Mouse (Mus musculus) testis, adult 2 months (tissue): ENCODE measurements around the gene Panx3.

Experiments used
- CTCF ChIP-seq: fragments of 200-500 bp; IDR thresholded peaks from 2 replicates; pipeline ENCODE4 v1.5.1; 2012; ENCODE audit warnings: low read depth, mild to moderate bottlenecking, inconsistent platforms, low read length, moderate library complexity; ENCODE audit not compliant: control insufficient read depth, insufficient read depth, insufficient replicate concordance
- POLR2A ChIP-seq: fragments of 200-500 bp; IDR thresholded peaks from 2 replicates; pipeline ENCODE4 v1.6.1; 2012; ENCODE audit warnings: low read depth, mild to moderate bottlenecking, inconsistent platforms, low read length, moderate library complexity; ENCODE audit not compliant: control insufficient read depth

GRCm38 (mm10) chr9:37675287-37675686 is 6.3 kb upstream of the Panx3 start:
- TF ChIP-seq CTCF (no peak), POLR2A (no peak)
